Mouse (Mus musculus): ENCODE data around the gene Acsl4. TPM values are rescaled to one million over a fixed set of nuclear protein-coding genes. Genes with fewer than 3 reads are reported as not detected.

Gene Acsl4
- 15.0 and 15.2 TPM in 2 replicates for polyA plus RNA-seq (2012; rRNA removed)

GRCm38 (mm10) chrX:142390247-142390908 is at the start of gene Acsl4:
TSS of gene Acsl4 (minus strand) at chrX:142390535.
- Histone ChIP-seq H3K27ac (ENCODE audit: insufficient read depth, low read length) (peak within 1 kb of the TSS; percentile 68; the same call in 1 of the 2 replicates), H3K4me1 (ENCODE audit: control insufficient read depth, insufficient read depth, low read length) (no peaks in the 10 kb centered on the region), H3K27me3 (ENCODE audit: control insufficient read depth, insufficient read depth, low read length) (no peaks in the 10 kb centered on the region), H3K4me3 (replicated peaks; ENCODE audit: insufficient read depth, low read depth, low read length) (peak within 1 kb of the TSS; percentile 99)
- 3% methylated on average over 23 of the region's 59 CpGs for WGBS
- TF ChIP-seq CTCF (IDR thresholded peaks at IDR 0.05; ENCODE audit: borderline replicate concordance, insufficient read depth, low read depth, low read length), result no peak
- peak; percentile 74 for TF ChIP-seq POLR2A (IDR thresholded peaks at IDR 0.05; ENCODE audit: borderline replicate concordance, insufficient read depth, low read length)
- peak; percentile 87 to 91 for DNase-seq

GRCm38 (mm10) chrX:142437971-142438504 is 47.7 kb upstream of the Acsl4 start:
- no peak overlapping the region for H3K4me3 ChIP-seq (replicated peaks; ENCODE audit: insufficient read depth, low read depth, low read length)
- no peaks in the 10 kb centered on the region for H3K4me1 ChIP-seq (ENCODE audit: control insufficient read depth, insufficient read depth, low read length)
- TF ChIP-seq POLR2A (IDR thresholded peaks at IDR 0.05; ENCODE audit: borderline replicate concordance, insufficient read depth, low read length), result no peak
- no peak for TF ChIP-seq CTCF (IDR thresholded peaks at IDR 0.05; ENCODE audit: borderline replicate concordance, insufficient read depth, low read depth, low read length)
- H3K27me3 ChIP-seq (ENCODE audit: control insufficient read depth, insufficient read depth, low read length), result no peaks in the 10 kb centered on the region
- no peak for DNase-seq
- 33% methylated on average over 4 of the region's 4 CpGs for WGBS
- no peak overlapping the region for H3K27ac ChIP-seq (ENCODE audit: insufficient read depth, low read length)

GRCm38 (mm10) chrX:142432846-142433245 is 42.5 kb upstream of the Acsl4 start:
- Histone ChIP-seq H3K27me3 (ENCODE audit: control insufficient read depth, insufficient read depth, low read length) (no peaks in the 10 kb centered on the region), H3K4me1 (ENCODE audit: control insufficient read depth, insufficient read depth, low read length) (no peaks in the 10 kb centered on the region), H3K4me3 (replicated peaks; ENCODE audit: insufficient read depth, low read depth, low read length) (no peak overlapping the region), H3K27ac (ENCODE audit: insufficient read depth, low read length) (no peak overlapping the region)
- TF ChIP-seq CTCF (IDR thresholded peaks at IDR 0.05; ENCODE audit: borderline replicate concordance, insufficient read depth, low read depth, low read length), result no peak
- TF ChIP-seq POLR2A (IDR thresholded peaks at IDR 0.05; ENCODE audit: borderline replicate concordance, insufficient read depth, low read length), result no peak
- 70% methylated on average over 3 of the region's 3 CpGs for WGBS
- DNase-seq, result no peak

- Histone ChIP-seq H3K27ac (ENCODE audit: insufficient read depth, low read length) (no peak overlapping the region), H3K4me3 (replicated peaks; ENCODE audit: insufficient read depth, low read depth, low read length) (no peak overlapping the region), H3K27me3 (ENCODE audit: control insufficient read depth, insufficient read depth, low read length) (no peaks in the 10 kb centered on the region), H3K4me1 (ENCODE audit: control insufficient read depth, insufficient read depth, low read length) (no peaks in the 10 kb centered on the region)
- DNase-seq, result no peak
- TF ChIP-seq CTCF (IDR thresholded peaks at IDR 0.05; ENCODE audit: borderline replicate concordance, insufficient read depth, low read depth, low read length), result no peak
- WGBS, result 30% methylated on average over 4 of the region's 4 CpGs
These were observed 36.8 kb upstream of the Acsl4 start for GRCm38 (mm10) chrX:142427111-142427510.

GRCm38 (mm10) chrX:142426628-142427027 is 36.3 kb upstream of the Acsl4 start:
- Histone ChIP-seq H3K4me1 (ENCODE audit: control insufficient read depth, insufficient read depth, low read length) (no peaks in the 10 kb centered on the region), H3K27ac (ENCODE audit: insufficient read depth, low read length) (no peak overlapping the region), H3K4me3 (replicated peaks; ENCODE audit: insufficient read depth, low read depth, low read length) (no peak overlapping the region), H3K27me3 (ENCODE audit: control insufficient read depth, insufficient read depth, low read length) (no peaks in the 10 kb centered on the region)
- TF ChIP-seq CTCF (IDR thresholded peaks at IDR 0.05; ENCODE audit: borderline replicate concordance, insufficient read depth, low read depth, low read length), result no peak
- TF ChIP-seq POLR2A (IDR thresholded peaks at IDR 0.05; ENCODE audit: borderline replicate concordance, insufficient read depth, low read length), result no peak
- no peak for DNase-seq
- WGBS, result 49% methylated on average over 4 of the region's 4 CpGs

DNA sequence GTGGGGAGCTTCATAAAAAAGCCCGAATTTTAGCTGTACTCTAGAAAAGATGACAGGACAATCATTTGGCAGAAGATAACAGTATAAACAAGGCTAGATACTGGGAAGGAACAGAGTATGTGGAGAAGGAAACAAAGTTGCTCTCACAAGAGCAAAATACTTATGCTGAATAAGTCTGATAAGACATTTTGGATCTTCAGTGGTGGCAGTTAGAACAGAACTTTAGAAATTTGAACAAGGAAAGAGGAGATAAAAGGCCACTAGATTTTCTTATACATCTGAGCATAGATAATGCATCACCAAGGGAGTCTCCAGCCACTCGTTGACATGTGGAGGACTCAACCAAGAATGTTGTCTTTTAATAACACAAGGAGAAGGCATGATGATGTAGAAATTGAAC is 23.5 kb upstream of the Acsl4 start:
- Histone ChIP-seq H3K4me3 (replicated peaks; ENCODE audit: insufficient read depth, low read depth, low read length) (no peak overlapping the region), H3K27me3 (ENCODE audit: control insufficient read depth, insufficient read depth, low read length) (no peaks in the 10 kb centered on the region), H3K27ac (ENCODE audit: insufficient read depth, low read length) (no peak overlapping the region), H3K4me1 (ENCODE audit: control insufficient read depth, insufficient read depth, low read length) (no peaks in the 10 kb centered on the region)
- 69% methylated on average over 2 of the region's 2 CpGs for WGBS
- no peak for DNase-seq
- no peak for TF ChIP-seq CTCF (IDR thresholded peaks at IDR 0.05; ENCODE audit: borderline replicate concordance, insufficient read depth, low read depth, low read length)
- no peak for TF ChIP-seq POLR2A (IDR thresholded peaks at IDR 0.05; ENCODE audit: borderline replicate concordance, insufficient read depth, low read length)

- 85% methylated on average over 3 of the region's 3 CpGs for WGBS
- Histone ChIP-seq H3K27ac (ENCODE audit: insufficient read depth, low read length) (no peak overlapping the region), H3K27me3 (ENCODE audit: control insufficient read depth, insufficient read depth, low read length) (no peaks in the 10 kb centered on the region), H3K4me1 (ENCODE audit: control insufficient read depth, insufficient read depth, low read length) (no peaks in the 10 kb centered on the region), H3K4me3 (replicated peaks; ENCODE audit: insufficient read depth, low read depth, low read length) (no peak overlapping the region)
- DNase-seq, result no peak
- no peak for TF ChIP-seq POLR2A (IDR thresholded peaks at IDR 0.05; ENCODE audit: borderline replicate concordance, insufficient read depth, low read length)
- TF ChIP-seq CTCF (IDR thresholded peaks at IDR 0.05; ENCODE audit: borderline replicate concordance, insufficient read depth, low read depth, low read length), result no peak
These were observed 19.7 kb upstream of the Acsl4 start for GRCm38 (mm10) chrX:142410060-142410459.

DNA sequence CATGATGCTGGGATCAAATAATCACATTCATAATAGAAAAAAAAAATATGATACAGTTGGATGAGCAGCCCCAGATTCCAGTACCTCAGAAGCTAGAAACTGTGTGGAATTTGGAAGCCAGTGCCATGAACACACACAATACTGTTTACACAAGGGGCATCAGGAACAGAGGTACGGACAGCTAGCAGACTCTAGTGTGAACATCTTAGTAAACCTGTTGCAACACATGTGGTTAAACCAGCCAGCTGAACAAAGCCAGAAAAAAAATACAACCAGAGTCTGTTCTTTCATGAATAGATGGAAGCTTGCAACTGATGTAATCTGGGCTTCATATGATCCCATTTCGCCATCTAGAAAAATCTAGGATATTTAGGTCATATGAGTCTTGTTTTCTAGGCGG is 19.0 kb upstream of the Acsl4 start:
- 91% methylated on average over 3 of the region's 3 CpGs for WGBS
- TF ChIP-seq CTCF (IDR thresholded peaks at IDR 0.05; ENCODE audit: borderline replicate concordance, insufficient read depth, low read depth, low read length) (no peak), POLR2A (IDR thresholded peaks at IDR 0.05; ENCODE audit: borderline replicate concordance, insufficient read depth, low read length) (no peak)
- no peaks in the 10 kb centered on the region for H3K27me3 ChIP-seq (ENCODE audit: control insufficient read depth, insufficient read depth, low read length)
- H3K4me3 ChIP-seq (replicated peaks; ENCODE audit: insufficient read depth, low read depth, low read length), result no peak overlapping the region
- no peaks in the 10 kb centered on the region for H3K4me1 ChIP-seq (ENCODE audit: control insufficient read depth, insufficient read depth, low read length)
- no peak for DNase-seq
- no peak overlapping the region for H3K27ac ChIP-seq (ENCODE audit: insufficient read depth, low read length)

All from cerebellum, adult 2 months (tissue).